Mouse (Mus musculus) forebrain, embryonic 14.5 days (tissue): ENCODE results near the gene Tomm34. TPM values are rescaled to one million over a fixed set of nuclear protein-coding genes. Genes with fewer than 3 reads are reported as not detected.
"Not testable (repeated sequence)": the region's sequence is repeated elsewhere in the genome, so short reads cannot be mapped to it uniquely, and the experiment has no call there.

Experiments
- ATAC-seq: fragments of 200-750 bp; cut with Nextera tagmentation; 2 replicates; pipeline ENCODE4 v1.8.0; 2017; ENCODE audit warnings: mild to moderate bottlenecking, moderate library complexity
- DNase-seq: peaks from one replicate; pipeline ENCODE4 v3.0.0-alpha.2; 2015; ENCODE audit warnings: low spot score
- H3K27ac ChIP-seq: fragments of 300-500 bp; sonication (generic); 2 replicates; pipeline ENCODE4 v1.5.1; 2014; ENCODE audit warnings: low read depth, mild to moderate bottlenecking, control low read depth, low read length, moderate library complexity
- H3K27me3 ChIP-seq: fragments of 300-500 bp; sonication (generic); replicated peaks from 2 replicates; pipeline ENCODE4 v1.6.1; 2014; ENCODE audit warnings: low read length, control low read depth, mixed read lengths; ENCODE audit not compliant: control insufficient read depth, insufficient read depth
- H3K36me3 ChIP-seq: fragments of 300-500 bp; sonication (generic); 2 replicates; pipeline ENCODE4 v1.6.1; 2014; ENCODE audit warnings: low read length, control low read depth; ENCODE audit not compliant: control insufficient read depth, insufficient read depth
- H3K4me1 ChIP-seq: fragments of 300-500 bp; sonication (generic); 2 replicates; pipeline ENCODE4 v1.6.1; 2014; ENCODE audit warnings: antibody characterized with exemption, low read length, control low read depth; ENCODE audit not compliant: control insufficient read depth, insufficient read depth
- H3K4me2 ChIP-seq: fragments of 300-500 bp; sonication (generic); 2 replicates; pipeline ENCODE4 v1.6.1; 2014; ENCODE audit warnings: mild to moderate bottlenecking, control low read depth, low read length
- H3K4me3 ChIP-seq: fragments of 300-500 bp; sonication (generic); 2 replicates; pipeline ENCODE4 v1.5.1; 2014; ENCODE audit warnings: low read depth, low read length, control low read depth
- H3K9ac ChIP-seq: fragments of 300-500 bp; sonication (generic); 2 replicates; pipeline ENCODE4 v1.6.1; 2014; ENCODE audit warnings: mild to moderate bottlenecking, low read length, control low read depth, moderate library complexity
- H3K9me3 ChIP-seq: fragments of 300-500 bp; sonication (generic); replicated peaks from 2 replicates; pipeline ENCODE4 v1.6.1; 2016; ENCODE audit warnings: low read length, control low read depth, mixed read lengths; ENCODE audit not compliant: control insufficient read depth
- WGBS: fragments of 180-500 bp; shearing (Covaris S2); extraction: QIAGEN DNeasy Blood & Tissue Kit; methylation state at CpG from one replicate; pipeline ENCODE4 v1.1.7; 2014; 5-methylcytosine and 5-hydroxymethylcytosine counted together
- polyA plus RNA-seq: library from polyadenylated mRNA; unstranded; fragments of >200 nt; fragmentation: Nextera tagmentation; extraction: Ambion mirVana; gene quantifications from 2 replicates; pipeline ENCODE4 v1.2.1, GENCODE M21; 2014

The Tomm34 gene
- polyA plus RNA-seq, 1 experiment from 2014 or later = 53.1 TPM

DNA sequence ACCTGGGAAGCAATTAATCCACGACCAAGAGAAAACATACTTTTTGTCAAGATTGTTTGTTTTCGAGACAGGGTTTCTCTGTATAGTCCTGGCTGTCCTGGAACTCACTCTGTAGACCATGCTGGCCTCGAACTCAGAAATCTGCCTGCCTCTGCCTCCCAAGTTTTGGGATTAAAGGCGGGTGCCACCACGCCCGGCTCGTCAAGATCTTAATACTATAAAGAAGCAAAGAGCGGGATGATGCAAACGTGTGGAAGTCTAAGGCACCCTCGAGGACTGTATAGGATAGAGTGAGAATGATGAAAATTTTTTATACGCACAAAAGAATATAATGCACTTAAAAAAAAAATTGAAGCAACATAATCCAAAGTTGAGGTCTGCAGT lies 460 bp upstream of the Tomm34 start:
- not testable (repeated sequence) for H3K36me3 ChIP-seq, H3K27me3 ChIP-seq, H3K9me3 ChIP-seq, ATAC-seq, DNase-seq
- WGBS = 73% methylated on average over 11 of the region's 11 CpGs
- Histone ChIP-seq H3K9ac (0 out of 2 replicates have a peak overlapping the region, but pooled peaks have one; percentile 88), H3K27ac (peak overlapping the region; percentile 80), H3K4me3 (peak overlapping the region; percentile 87), H3K4me1 (peaks cover 22% of the 10 kb centered on the region; the same call in 1 of the 2 replicates), H3K4me2 (peak overlapping the region; percentile 85)

DNA sequence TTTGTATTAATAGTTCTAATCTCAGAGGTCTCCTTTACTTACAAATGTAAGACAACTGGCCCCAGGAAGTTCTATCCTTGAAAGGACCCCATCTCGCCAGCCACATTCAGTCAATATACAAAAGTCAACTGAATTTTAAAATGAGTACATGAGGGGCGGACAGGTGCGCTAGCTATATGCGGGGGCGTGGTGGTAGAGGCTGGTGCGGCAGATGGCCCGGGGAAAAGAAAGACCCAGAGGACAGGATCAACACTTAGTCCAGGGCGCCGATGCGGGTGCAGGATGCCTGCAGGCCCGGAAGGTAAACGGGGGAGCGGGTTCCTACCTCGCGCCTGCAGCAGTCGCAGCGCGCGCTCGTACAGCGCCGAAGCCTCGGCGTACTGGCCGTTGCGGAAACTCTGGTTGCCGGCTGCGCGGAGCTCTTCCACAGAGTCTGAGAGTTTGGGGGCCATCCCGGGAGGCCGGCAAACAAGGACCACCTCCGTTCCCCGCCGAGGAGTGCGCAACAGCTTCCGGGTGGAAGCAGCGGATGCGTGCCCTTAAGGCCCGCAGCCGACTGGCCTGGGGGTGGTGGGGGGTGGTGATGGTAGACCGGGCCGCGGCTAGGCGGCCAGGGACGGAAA lies 716 bp downstream of the Tomm34 start, which contains the start of gene Stk4:
Stk4 (plus strand) TSS at position 181 of the 623 bp plus-strand sequence.
- WGBS = under 1% methylated on average over 45 of the region's 45 CpGs
- peak within 1 kb of the TSS; percentile 80 for H3K27ac ChIP-seq
- peaks cover 14% of the 10 kb centered on the region for H3K36me3 ChIP-seq
- peaks cover 19% of the 10 kb centered on the region; the same call in 1 of the 2 replicates for H3K4me1 ChIP-seq
- peak; percentile 41 for DNase-seq
- peak within 1 kb of the TSS; percentile 87 for H3K4me3 ChIP-seq
- peak within 1 kb of the TSS; percentile 85 for H3K4me2 ChIP-seq
- peak; percentile 37 for ATAC-seq
- H3K9me3 ChIP-seq = no peaks in the 10 kb centered on the region
- no peaks in the 10 kb centered on the region for H3K27me3 ChIP-seq
- peak within 1 kb of the TSS; percentile 88 for H3K9ac ChIP-seq

DNA sequence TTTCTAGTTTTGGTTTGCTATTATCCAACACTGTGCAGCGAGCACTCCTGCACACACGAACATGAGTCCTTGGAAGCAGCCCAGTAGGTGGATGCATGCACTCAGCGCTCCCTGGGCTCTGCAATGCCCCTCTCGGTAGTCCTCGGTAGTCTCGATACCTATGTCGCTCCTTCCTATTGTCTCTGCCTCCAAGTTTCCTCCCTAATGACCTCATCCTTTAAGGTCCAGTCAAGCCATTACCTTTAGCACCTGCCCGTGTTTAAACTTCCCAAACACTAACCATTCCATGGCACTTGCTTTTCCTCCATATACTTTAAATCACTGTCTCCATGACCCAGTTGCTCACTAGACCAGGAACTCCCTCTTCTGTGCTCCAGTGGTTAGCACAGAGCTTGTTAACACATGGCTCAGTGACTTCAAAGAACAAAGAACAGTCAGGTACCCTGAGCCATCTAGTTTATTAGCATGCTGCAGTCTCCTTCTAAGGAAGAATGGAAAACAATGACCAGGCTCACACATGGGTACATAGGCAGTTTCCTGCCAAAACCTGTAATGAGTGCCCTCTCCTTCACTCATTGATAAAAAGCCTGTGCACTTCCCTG lies 11.2 kb downstream of the Tomm34 start:
- H3K9me3 ChIP-seq = no peaks in the 10 kb centered on the region
- no peaks in the 10 kb centered on the region for H3K27me3 ChIP-seq
- no peaks in the 10 kb centered on the region for H3K4me1 ChIP-seq
- no peak overlapping the region for H3K9ac ChIP-seq
- no peak for DNase-seq
- H3K4me2 ChIP-seq = no peak overlapping the region
- WGBS = 89% methylated on average over 8 of the region's 8 CpGs
- H3K27ac ChIP-seq = no peak overlapping the region
- no peak for ATAC-seq
- H3K4me3 ChIP-seq = no peak overlapping the region
- peaks cover 91% of the 10 kb centered on the region for H3K36me3 ChIP-seq

DNA sequence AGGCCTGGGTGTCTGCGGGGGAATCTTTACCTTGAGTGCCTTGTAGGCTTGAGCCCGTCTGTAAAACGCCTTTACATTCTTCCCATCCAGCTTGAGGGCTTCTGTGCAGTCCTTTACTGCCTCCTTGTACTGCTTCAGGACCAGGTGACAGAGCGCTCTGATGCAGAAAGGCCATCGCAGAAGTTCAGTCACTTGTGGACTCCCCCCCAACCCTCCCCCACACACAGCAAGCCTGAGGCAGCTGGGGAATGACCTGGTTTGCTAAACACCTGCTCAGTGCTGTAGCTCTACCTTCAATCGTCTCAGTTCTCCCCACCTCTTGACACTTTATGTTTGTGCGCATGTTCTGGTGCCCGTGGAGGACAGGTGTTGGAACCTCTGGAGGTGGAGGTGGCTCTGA lies 16.3 kb downstream of the Tomm34 start:
- Histone ChIP-seq H3K9ac (no peak overlapping the region), H3K27me3 (no peaks in the 10 kb centered on the region), H3K4me2 (no peak overlapping the region), H3K27ac (no peak overlapping the region), H3K4me1 (no peaks in the 10 kb centered on the region), H3K4me3 (no peak overlapping the region), H3K36me3 (peaks cover 77% of the 10 kb centered on the region), H3K9me3 (no peaks in the 10 kb centered on the region)
- 93% methylated on average over 8 of the region's 8 CpGs for WGBS
- ATAC-seq (no peak), DNase-seq (no peak)

DNA sequence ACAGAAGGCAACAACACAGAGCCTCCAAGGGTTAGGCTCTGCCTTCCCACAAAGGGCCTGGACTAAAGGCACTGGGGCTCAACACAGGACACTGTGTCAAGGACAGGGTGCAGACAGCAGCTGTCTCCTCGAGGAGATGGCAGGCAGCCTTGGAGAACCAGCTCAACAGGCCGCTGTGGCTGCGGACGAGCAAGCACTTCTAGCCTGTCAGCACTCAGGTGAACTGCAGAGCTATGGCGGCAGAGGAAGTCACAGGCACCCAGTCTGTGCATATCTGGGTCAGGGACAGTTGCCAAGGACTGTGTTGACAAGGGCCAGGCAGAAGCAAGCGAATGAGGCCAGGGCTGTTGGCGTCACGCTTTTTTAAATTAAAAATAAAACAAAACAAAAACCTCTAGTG lies 17.2 kb downstream of the Tomm34 start:
- no peak for DNase-seq
- Histone ChIP-seq H3K4me2 (no peak overlapping the region), H3K4me1 (no peaks in the 10 kb centered on the region), H3K9me3 (no peaks in the 10 kb centered on the region), H3K36me3 (peaks cover 68% of the 10 kb centered on the region), H3K4me3 (no peak overlapping the region), H3K9ac (no peak overlapping the region), H3K27ac (no peak overlapping the region), H3K27me3 (no peaks in the 10 kb centered on the region)
- WGBS = 93% methylated on average over 8 of the region's 8 CpGs
- ATAC-seq = no peak

DNA sequence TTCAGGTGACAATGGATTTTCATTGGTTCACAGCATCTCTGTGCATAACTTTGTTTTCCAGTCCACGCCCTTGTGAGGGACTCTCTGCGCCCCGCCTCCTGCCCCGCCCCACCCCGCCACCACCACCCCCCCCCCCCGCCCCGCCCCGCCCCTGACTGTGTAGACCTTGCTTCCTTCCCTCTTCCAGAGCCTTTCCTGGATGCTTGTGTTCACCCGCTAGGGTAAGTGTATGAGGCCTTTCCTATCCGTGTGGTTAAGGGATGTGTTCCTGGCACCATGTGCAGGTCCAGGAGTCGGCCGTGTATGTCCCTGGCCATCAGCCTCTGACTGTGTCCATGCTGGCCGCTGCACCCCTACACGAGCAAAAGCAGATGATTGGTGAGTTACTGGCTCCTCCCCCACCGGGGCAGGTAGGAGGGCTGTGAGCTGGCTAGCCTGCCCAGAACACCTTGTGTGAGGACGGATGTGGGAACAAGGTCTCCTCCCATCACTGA lies 23.7 kb downstream of the Tomm34 start:
- peak; percentile 10 for DNase-seq
- Histone ChIP-seq H3K9ac (0 out of 2 replicates have a peak overlapping the region, but pooled peaks have one; percentile 37), H3K9me3 (no peaks in the 10 kb centered on the region), H3K27ac (no peak overlapping the region), H3K4me3 (peak overlapping the region; percentile 14; the same call in 1 of the 2 replicates), H3K27me3 (no peaks in the 10 kb centered on the region), H3K4me2 (peak overlapping the region; percentile 45), H3K4me1 (no peaks in the 10 kb centered on the region), H3K36me3 (peaks cover 12% of the 10 kb centered on the region)
- peak; percentile 57; the same call in 1 of the 2 replicates for ATAC-seq
- 3% methylated on average over 13 of the region's 16 CpGs for WGBS

DNA sequence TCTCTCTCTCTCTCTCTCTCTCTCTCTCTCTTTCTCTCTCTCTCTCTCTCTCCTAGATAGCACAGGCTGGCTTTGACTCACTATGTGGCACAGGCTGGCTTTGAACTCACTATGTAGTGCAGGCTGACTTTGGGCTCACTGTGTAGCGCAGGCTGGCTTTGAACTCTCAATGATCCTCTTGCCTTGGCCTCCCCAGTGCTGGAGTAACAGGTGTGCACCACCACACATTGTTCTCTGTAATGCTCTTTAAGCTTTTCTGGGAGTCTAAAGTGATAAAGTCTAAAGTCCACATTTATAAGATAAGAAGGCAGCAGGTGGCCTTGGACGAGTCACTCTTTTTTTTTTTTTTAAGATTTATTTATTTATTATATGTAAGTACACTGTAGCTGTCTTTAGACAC lies 29.4 kb downstream of the Tomm34 start:
- H3K9ac ChIP-seq = no peak overlapping the region
- no peaks in the 10 kb centered on the region for H3K9me3 ChIP-seq
- 90% methylated on average over 2 of the region's 2 CpGs for WGBS
- ATAC-seq (no peak), DNase-seq (no peak)
- no peak overlapping the region for H3K4me3 ChIP-seq
- no peaks in the 10 kb centered on the region for H3K36me3 ChIP-seq
- no peaks in the 10 kb centered on the region for H3K4me1 ChIP-seq
- no peaks in the 10 kb centered on the region for H3K27me3 ChIP-seq
- no peak overlapping the region for H3K4me2 ChIP-seq
- no peak overlapping the region for H3K27ac ChIP-seq

DNA sequence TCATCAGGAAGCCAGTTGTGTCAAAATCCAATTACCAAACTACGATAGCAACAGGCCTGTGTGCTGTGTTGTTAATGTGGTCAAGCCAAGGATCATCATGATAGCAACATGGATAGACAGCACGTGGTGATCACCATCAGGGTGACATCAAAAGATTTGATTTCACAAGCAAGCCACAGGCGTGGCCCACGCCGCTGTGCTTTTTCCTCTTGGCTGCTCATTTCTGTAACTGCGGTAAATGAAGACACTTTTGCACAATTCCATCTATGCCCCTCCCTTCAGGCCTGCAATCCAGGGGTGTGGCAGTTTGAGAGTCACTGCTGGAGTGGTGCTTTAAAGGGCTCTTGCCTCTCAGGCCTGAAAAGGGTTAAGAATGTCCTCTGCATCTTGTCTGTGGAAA lies 30.0 kb downstream of the Tomm34 start:
- no peak for ATAC-seq
- no peaks in the 10 kb centered on the region for H3K36me3 ChIP-seq
- 85% methylated on average over 6 of the region's 6 CpGs for WGBS
- no peak overlapping the region for H3K4me3 ChIP-seq
- no peaks in the 10 kb centered on the region for H3K4me1 ChIP-seq
- DNase-seq = no peak
- no peaks in the 10 kb centered on the region for H3K27me3 ChIP-seq
- H3K9me3 ChIP-seq = no peaks in the 10 kb centered on the region
- no peak overlapping the region for H3K9ac ChIP-seq
- no peak overlapping the region for H3K27ac ChIP-seq
- H3K4me2 ChIP-seq = no peak overlapping the region

DNA sequence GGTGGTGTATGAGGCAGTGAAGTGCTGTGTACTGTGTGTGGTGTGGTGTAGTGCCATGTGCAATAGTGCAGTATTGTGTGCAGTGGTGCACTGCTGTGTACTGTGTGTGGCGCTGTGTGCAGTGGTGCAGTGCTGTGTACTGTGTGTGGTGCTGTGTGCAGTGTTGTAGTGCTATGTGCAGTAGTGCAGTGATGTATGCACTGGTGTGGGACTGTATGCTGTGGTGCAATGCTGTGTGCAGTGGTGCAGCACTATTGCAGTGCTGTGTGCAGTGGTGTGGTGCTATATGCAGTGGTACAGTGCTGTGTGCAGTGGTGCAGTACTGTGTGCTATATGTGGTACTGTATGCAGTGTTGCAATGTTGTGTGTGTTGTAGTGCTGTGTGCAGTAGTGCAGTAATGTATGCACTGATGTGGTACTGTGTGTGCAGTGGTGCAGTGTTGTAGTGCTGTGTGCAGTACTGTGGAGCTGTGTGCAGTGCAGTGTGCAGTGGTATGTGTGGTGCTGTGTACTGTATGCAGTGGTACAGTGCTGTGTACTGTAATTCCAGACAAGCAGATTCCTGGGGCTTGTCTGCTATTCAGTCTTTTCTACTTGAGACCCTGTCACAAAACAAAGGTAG lies 32.5 kb downstream of the Tomm34 start:
- WGBS = 91% methylated on average over 1 of the region's 1 CpGs
- DNase-seq = no peak
- Histone ChIP-seq H3K4me3 (no peak overlapping the region), H3K4me2 (no peak overlapping the region), H3K27ac (no peak overlapping the region), H3K36me3 (no peaks in the 10 kb centered on the region), H3K27me3 (no peaks in the 10 kb centered on the region), H3K4me1 (no peaks in the 10 kb centered on the region), H3K9ac (no peak overlapping the region), H3K9me3 (no peaks in the 10 kb centered on the region)
- ATAC-seq = no peak
